Mouse (Mus musculus) thymus, adult 2 months (tissue): ENCODE data around the gene Arhgap42. TPM values are rescaled to one million over a fixed set of nuclear protein-coding genes. Genes with fewer than 3 reads are reported as not detected.

Source experiments
- DNase-seq: peaks from one replicate; pipeline ENCODE4 v3.0.0; 2021
- H3K27ac ChIP-seq: fragments of 200-500 bp; 2 replicates; pipeline ENCODE4 v1.5.1; 2012; ENCODE audit warnings: low read length, control low read depth; ENCODE audit not compliant: control insufficient read depth, insufficient read depth
- H3K27me3 ChIP-seq: fragments of 200-500 bp; 2 replicates; pipeline ENCODE4 v1.6.1; 2012; ENCODE audit warnings: mild to moderate bottlenecking, low read length, moderate library complexity, mixed read lengths; ENCODE audit not compliant: control insufficient read depth, insufficient read depth
- H3K36me3 ChIP-seq: fragments of 200-500 bp; 2 replicates; pipeline ENCODE4 v1.6.1; 2012; ENCODE audit warnings: mild to moderate bottlenecking, low read length, moderate library complexity; ENCODE audit not compliant: control insufficient read depth, insufficient read depth
- H3K4me1 ChIP-seq: fragments of 200-500 bp; replicated peaks from 2 replicates; pipeline ENCODE4 v1.6.1; 2012; ENCODE audit warnings: low read length; ENCODE audit not compliant: control insufficient read depth, insufficient read depth
- H3K4me3 ChIP-seq: fragments of 200-500 bp; 2 replicates; pipeline ENCODE4 v1.5.1; 2012; ENCODE audit warnings: mild to moderate bottlenecking, low read length, control low read depth, moderate library complexity; ENCODE audit not compliant: control insufficient read depth, insufficient read depth
- CTCF ChIP-seq: fragments of 200-500 bp; IDR thresholded peaks from 2 replicates; pipeline ENCODE4 v1.5.1; 2012; ENCODE audit warnings: mild to moderate bottlenecking, control low read depth, low read length, moderate library complexity, borderline replicate concordance; ENCODE audit not compliant: control insufficient read depth, poor library complexity, insufficient read depth; ENCODE audit errors: extremely low read depth
- POLR2A ChIP-seq: fragments of 200-500 bp; IDR thresholded peaks from 2 replicates; pipeline ENCODE4 v1.6.1; 2012; ENCODE audit warnings: mild to moderate bottlenecking, low read length, control low read depth, moderate library complexity; ENCODE audit not compliant: control insufficient read depth, poor library complexity, insufficient read depth; ENCODE audit errors: extremely low read depth
- whole genome bisulfite sequencing: fragments of 180-500 bp; shearing (Covaris S2); methylation state at CpG from one replicate; pipeline ENCODE4 v1.1.7; 2018; 5-methylcytosine and 5-hydroxymethylcytosine counted together
- polyA plus RNA-seq: library from polyadenylated mRNA; depleted of rRNA; stranded (reverse); fragments of >200 nt; gene quantifications from 2 replicates; pipeline ENCODE4 v1.2.3, GENCODE M21; 2012

Arhgap42 gene
- polyA plus RNA-seq, 1 experiment = 2.3 TPM

DNA sequence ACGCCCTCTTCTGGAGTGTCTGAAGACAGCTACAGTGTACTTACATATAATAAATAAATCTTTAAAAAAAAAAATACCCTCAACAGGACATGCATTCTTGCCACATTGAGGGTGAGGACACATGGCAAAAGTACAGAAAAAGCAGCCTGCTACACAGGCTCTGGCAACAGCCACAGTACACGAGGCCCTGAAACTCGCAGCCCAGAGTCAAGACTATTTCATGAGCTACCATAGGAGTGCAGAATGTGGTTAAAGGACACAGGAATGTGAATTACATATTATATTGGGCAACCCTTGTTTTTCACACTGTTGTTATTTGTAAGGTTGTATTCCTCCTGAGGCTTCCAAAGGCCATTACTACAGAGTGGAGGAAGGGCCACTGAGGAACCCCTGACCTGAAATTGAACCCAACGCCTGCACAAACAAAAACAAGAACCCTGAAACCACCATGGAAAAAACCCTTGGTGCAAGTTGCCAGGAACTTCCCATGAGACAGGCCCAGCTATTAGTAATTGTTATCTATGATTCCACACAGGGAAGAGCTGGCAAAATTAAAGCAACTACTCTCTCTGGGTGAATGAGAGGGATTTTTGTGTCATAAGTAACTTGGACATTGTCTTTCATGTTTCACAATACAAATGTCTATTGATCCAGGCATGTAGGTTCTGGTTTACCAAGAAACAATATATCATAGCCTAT lies 109.8 kb downstream of the Arhgap42 start:
- 91% methylated on average over 4 of the region's 4 CpGs for WGBS
- Histone ChIP-seq H3K4me1 (no peaks in the 10 kb centered on the region), H3K4me3 (no peak overlapping the region), H3K27ac (no peak overlapping the region), H3K36me3 (no peaks in the 10 kb centered on the region), H3K27me3 (no peaks in the 10 kb centered on the region)
- TF ChIP-seq POLR2A = no peak
- no peak for TF ChIP-seq CTCF
- no peak for DNase-seq

DNA sequence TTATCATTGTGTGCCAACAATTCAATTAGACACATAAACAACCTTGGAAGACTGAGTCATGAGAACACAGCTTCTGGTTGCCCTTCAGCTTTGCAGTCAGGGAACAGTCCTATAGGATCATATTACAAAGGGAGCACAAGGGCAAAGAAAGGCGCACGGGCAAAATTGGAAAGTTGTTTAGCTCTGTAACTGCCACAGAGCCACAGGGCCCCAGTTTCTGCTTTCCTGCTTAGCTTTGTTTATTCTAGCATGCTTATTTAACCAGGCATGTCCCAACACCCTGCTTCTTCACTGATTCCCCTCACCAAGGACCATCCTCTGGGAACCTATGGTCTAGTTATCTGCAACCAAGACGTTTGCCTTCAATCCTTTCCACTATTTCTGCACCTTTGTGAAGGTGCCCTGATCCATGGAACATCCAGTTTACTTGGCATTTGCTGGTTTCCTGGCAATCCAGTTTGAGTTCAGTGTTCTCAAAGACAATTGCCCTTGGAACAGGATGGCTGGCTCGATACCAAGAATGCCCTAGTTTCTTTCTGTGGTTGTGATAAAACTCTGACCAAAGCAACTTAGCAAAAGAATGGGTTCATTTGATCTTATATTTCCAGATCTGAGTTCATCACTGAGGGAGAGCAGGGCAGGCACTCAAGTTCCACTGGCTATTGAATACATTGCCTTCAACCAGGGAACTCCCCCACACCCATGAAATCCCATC lies 111.7 kb downstream of the Arhgap42 start:
- Histone ChIP-seq H3K36me3 (no peaks in the 10 kb centered on the region), H3K4me1 (no peaks in the 10 kb centered on the region), H3K27ac (no peak overlapping the region), H3K4me3 (no peak overlapping the region), H3K27me3 (no peaks in the 10 kb centered on the region)
- 84% methylated on average over 4 of the region's 4 CpGs for WGBS
- DNase-seq = no peak
- TF ChIP-seq CTCF (no peak), POLR2A (no peak)

DNA sequence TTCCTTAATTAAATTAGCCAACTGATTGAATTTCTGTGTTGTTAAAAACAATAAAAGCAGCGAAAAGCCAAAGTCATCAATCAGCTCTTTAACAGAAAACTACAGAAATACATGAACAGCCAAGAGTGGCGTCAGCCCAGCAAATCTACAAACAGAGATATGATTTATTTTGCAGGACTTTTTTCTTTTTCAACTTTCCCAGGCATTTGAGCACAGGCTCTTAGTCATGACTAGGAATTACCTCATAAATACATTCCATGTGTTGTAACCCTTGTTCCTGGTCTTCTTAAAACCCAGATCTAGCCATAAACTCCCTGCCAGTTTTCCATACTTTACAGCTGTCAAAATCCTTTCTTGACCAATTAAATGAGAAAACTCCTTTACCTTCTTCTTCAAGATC lies 114.7 kb downstream of the Arhgap42 start:
- no peaks in the 10 kb centered on the region for H3K4me1 ChIP-seq
- TF ChIP-seq CTCF = no peak
- no peak for TF ChIP-seq POLR2A
- 90% methylated on average over 2 of the region's 2 CpGs for WGBS
- no peak overlapping the region for H3K27ac ChIP-seq
- H3K36me3 ChIP-seq = no peaks in the 10 kb centered on the region
- no peaks in the 10 kb centered on the region for H3K27me3 ChIP-seq
- no peak overlapping the region for H3K4me3 ChIP-seq
- DNase-seq = no peak

DNA sequence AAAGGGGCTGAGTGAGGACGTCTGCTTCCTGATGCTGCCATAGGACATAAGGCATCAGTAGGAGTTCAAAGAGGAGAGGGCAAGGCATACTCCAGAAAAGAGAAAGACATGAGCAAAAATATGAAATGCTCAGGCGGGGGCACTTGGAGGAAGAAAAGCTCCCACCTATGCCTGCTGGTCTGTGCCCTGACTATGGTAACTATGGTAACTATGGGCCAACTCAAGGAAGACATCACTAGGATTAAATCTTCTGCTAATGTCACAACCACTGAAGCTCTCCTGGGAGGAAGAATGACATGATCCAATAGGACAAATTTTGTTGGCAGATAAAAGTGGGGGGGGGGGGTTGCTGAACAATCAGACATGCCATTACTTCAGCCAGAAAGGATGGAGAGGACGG lies 124.6 kb downstream of the Arhgap42 start:
- no peaks in the 10 kb centered on the region for H3K4me1 ChIP-seq
- no peak overlapping the region for H3K27ac ChIP-seq
- H3K27me3 ChIP-seq = no peaks in the 10 kb centered on the region
- WGBS = 96% methylated on average over 3 of the region's 3 CpGs
- H3K36me3 ChIP-seq = no peaks in the 10 kb centered on the region
- H3K4me3 ChIP-seq = no peak overlapping the region
- TF ChIP-seq CTCF (no peak), POLR2A (no peak)
- DNase-seq = no peak

DNA sequence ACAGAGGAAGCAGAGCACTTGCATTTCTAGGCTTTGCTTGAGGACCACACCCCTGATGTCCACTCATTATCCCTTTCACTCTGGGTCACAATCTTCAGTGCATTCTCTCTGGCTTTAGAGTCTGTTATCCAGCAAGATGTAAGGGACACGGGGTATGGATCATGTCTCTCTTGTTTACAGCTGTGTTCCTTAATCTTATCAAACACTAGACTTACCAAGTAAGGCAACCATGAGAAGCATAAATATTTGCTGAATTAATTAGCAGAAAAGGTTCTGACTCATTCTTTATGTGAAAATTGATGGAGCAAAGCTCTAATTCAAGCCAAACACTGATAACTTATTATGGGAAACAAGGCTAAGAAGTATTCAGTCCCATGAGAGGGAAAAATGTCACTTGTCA lies 125.1 kb downstream of the Arhgap42 start:
- 88% methylated on average over 1 of the region's 1 CpGs for WGBS
- Histone ChIP-seq H3K4me3 (no peak overlapping the region), H3K27me3 (no peaks in the 10 kb centered on the region), H3K4me1 (no peaks in the 10 kb centered on the region), H3K27ac (no peak overlapping the region), H3K36me3 (no peaks in the 10 kb centered on the region)
- DNase-seq = no peak
- TF ChIP-seq POLR2A = no peak
- TF ChIP-seq CTCF = no peak

DNA sequence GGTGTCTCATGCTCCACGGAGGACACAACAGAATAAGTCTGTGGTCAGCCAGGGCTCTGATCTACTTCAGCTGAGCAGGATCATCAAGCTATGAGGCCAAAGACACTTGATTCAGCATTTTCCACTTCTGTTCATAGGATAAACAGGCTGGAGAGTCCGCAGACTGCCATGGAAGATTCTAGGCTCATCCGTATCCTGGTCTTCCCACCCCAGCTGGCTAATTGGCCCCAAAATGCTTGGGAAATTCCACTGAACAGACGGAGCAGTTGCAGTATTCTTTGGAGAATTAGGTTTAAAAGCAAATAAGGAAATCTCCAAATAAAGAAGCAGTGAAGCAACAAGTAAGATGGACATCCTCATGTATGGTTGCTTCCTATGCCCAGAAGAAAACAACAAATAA lies 126.0 kb downstream of the Arhgap42 start:
- WGBS = 86% methylated on average over 4 of the region's 4 CpGs
- no peak for TF ChIP-seq CTCF
- no peak for TF ChIP-seq POLR2A

DNA sequence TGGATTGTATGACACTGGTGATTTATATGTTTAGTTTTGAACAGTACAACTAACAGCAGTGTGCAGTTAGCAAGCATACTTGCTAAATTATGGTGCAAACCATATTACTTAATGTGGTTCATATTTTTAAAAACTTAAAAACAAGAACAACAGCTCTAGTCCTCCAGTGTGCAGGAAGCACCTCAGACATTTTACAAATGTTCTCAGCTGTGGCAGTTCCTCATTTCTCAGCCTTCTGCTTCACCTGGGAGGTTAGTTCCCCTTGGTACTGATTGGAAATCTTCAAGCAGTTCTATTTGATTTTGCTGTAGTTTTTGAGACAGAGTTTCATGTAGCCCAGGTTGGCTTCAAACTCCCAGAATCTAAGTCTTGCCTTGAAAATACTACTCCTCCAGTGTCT lies 131.2 kb downstream of the Arhgap42 start:
- TF ChIP-seq CTCF (no peak), POLR2A (no peak)
- Histone ChIP-seq H3K36me3 (no peaks in the 10 kb centered on the region), H3K4me1 (no peaks in the 10 kb centered on the region), H3K4me3 (no peak overlapping the region), H3K27ac (no peak overlapping the region), H3K27me3 (no peaks in the 10 kb centered on the region)
- DNase-seq = no peak

More for the DNA sequence above, 126.0 kb downstream of the Arhgap42 start:
- Histone ChIP-seq H3K4me3 (no peak overlapping the region), H3K36me3 (no peaks in the 10 kb centered on the region), H3K4me1 (no peaks in the 10 kb centered on the region), H3K27me3 (no peaks in the 10 kb centered on the region), H3K27ac (no peak overlapping the region)
- DNase-seq = no peak
